Mouse (Mus musculus) telencephalon, adult 2 months (tissue): ENCODE measurements at regions not wholly inside any gene's neighbourhood (a gene's known extent, or its start where the extent isn't known, plus 50 kb on each side); places are given as distances from the start of the nearest gene placed in this dataset.

Experiments
- DNase-seq: peaks from one replicate; pipeline ENCODE4 v3.0.0-alpha.2; 2011; ENCODE audit warnings: low read depth, low spot score

- no peak for DNase-seq
These were observed 292.0 kb downstream of the Cd47 start for GRCm38 (mm10) chr16:50092318-50092717.

- DNase-seq: no peak
These were observed 292.4 kb downstream of the Cd47 start for GRCm38 (mm10) chr16:50092780-50093179.

GRCm38 (mm10) chr16:50095858-50096551 is 295.7 kb downstream of the Cd47 start:
- DNase-seq: no peak

GRCm38 (mm10) chr16:50096563-50096962 is 296.2 kb downstream of the Cd47 start:
- no peak for DNase-seq

GRCm38 (mm10) chr16:50103340-50103739 is 303.0 kb downstream of the Cd47 start:
- no peak for DNase-seq

- no peak for DNase-seq
These were observed 314.0 kb downstream of the Bbx start for GRCm38 (mm10) chr16:50118150-50118549.

- DNase-seq: no peak
These were observed 309.7 kb downstream of the Bbx start for GRCm38 (mm10) chr16:50122460-50122859.

GRCm38 (mm10) chr16:50124646-50125045 is 307.5 kb downstream of the Bbx start:
- DNase-seq: no peak

GRCm38 (mm10) chr16:50125564-50125963 is 306.6 kb downstream of the Bbx start:
- no peak for DNase-seq

GRCm38 (mm10) chr16:50131406-50131805 is 300.8 kb downstream of the Bbx start:
- DNase-seq: no peak
